Mouse (Mus musculus): Measurements from ENCODE around the gene Olfr685. TPM values are rescaled to one million over a fixed set of nuclear protein-coding genes. Genes with fewer than 3 reads are reported as not detected.

Olfr685 gene
- polyA plus RNA-seq, 1 experiment from 2014 or later: not detected

- no peak within 1 kb of the TSS for H3K4me2 ChIP-seq (replicated peaks; ENCODE audit: low read depth, low read length)
- H3K9ac ChIP-seq (replicated peaks; ENCODE audit: low read length): no peak within 1 kb of the TSS
- WGBS: 61% methylated on average over 1 of the region's 1 CpGs
- H3K4me1 ChIP-seq (ENCODE audit: insufficient read depth, low read length): no peaks in the 10 kb centered on the region
- no peak within 1 kb of the TSS for H3K4me3 ChIP-seq (ENCODE audit: low read length)
- no peak for ATAC-seq (ENCODE audit: low FRiP score, low TSS enrichment)
- no peaks in the 10 kb centered on the region for H3K27me3 ChIP-seq (ENCODE audit: insufficient read depth, low read length)
- no peaks in the 10 kb centered on the region for H3K36me3 ChIP-seq (ENCODE audit: insufficient read depth, low read length)
- H3K9me3 ChIP-seq (ENCODE audit: low read length): no peaks in the 10 kb centered on the region
- no peak within 1 kb of the TSS for H3K27ac ChIP-seq (ENCODE audit: low read length)
Measured at GRCm38 (mm10) chr7:105146912-105147311, 38.9 kb downstream of the Olfr685 start, which contains the start of gene Olfr683. Olfr683 (minus strand) TSS chr7:105147012.

GRCm38 (mm10) chr7:105141275-105141674 is 44.5 kb downstream of the Olfr685 start:
- H3K4me1 ChIP-seq (ENCODE audit: insufficient read depth, low read length): no peaks in the 10 kb centered on the region
- no peaks in the 10 kb centered on the region for H3K9me3 ChIP-seq (ENCODE audit: low read length)
- no peak overlapping the region for H3K4me3 ChIP-seq (ENCODE audit: low read length)
- no peak overlapping the region for H3K27ac ChIP-seq (ENCODE audit: low read length)
- ATAC-seq (ENCODE audit: low FRiP score, low TSS enrichment): no peak
- H3K27me3 ChIP-seq (ENCODE audit: insufficient read depth, low read length): no peaks in the 10 kb centered on the region
- H3K36me3 ChIP-seq (ENCODE audit: insufficient read depth, low read length): no peaks in the 10 kb centered on the region
- H3K9ac ChIP-seq (replicated peaks; ENCODE audit: low read length): no peak overlapping the region
- 74% methylated on average over 2 of the region's 2 CpGs for WGBS
- no peak overlapping the region for H3K4me2 ChIP-seq (replicated peaks; ENCODE audit: low read depth, low read length)

Other genes starting within 250 kb of the Olfr685 start
- gene Olfr670, start 223.4 kb downstream of the Olfr685 start, polyA plus RNA-seq (2015; fragmentation: Nextera tagmentation; extraction: Ambion mirVana): not detected in 2 replicates
- not detected in 2 replicates for gene Olfr671, start 206.9 kb downstream of the Olfr685 start, polyA plus RNA-seq (2015; fragmentation: Nextera tagmentation; extraction: Ambion mirVana)
- not detected in 2 replicates for gene Olfr672, start 184.0 kb downstream of the Olfr685 start, polyA plus RNA-seq (2015; fragmentation: Nextera tagmentation; extraction: Ambion mirVana)
- gene Olfr675, start 157.6 kb downstream of the Olfr685 start, polyA plus RNA-seq (2015; fragmentation: Nextera tagmentation; extraction: Ambion mirVana): not detected in 2 replicates
- not detected in 2 replicates for gene Olfr676, start 153.3 kb downstream of the Olfr685 start, polyA plus RNA-seq (2015; fragmentation: Nextera tagmentation; extraction: Ambion mirVana)
- gene Olfr677, start 134.6 kb downstream of the Olfr685 start, polyA plus RNA-seq (2015; fragmentation: Nextera tagmentation; extraction: Ambion mirVana): not detected in 2 replicates
- gene Olfr678, start 121.5 kb downstream of the Olfr685 start, polyA plus RNA-seq (2015; fragmentation: Nextera tagmentation; extraction: Ambion mirVana): not detected in 2 replicates
- not detected in 2 replicates for gene Olfr679, start 104.8 kb downstream of the Olfr685 start, polyA plus RNA-seq (2015; fragmentation: Nextera tagmentation; extraction: Ambion mirVana)
- not detected in 2 replicates for gene Olfr680-ps1, start 93.2 kb downstream of the Olfr685 start, polyA plus RNA-seq (2015; fragmentation: Nextera tagmentation; extraction: Ambion mirVana)
- not detected in 2 replicates for gene Olfr681, start 69.2 kb downstream of the Olfr685 start, polyA plus RNA-seq (2015; fragmentation: Nextera tagmentation; extraction: Ambion mirVana)
- gene Olfr683, start 39.0 kb downstream of the Olfr685 start, polyA plus RNA-seq (2015; fragmentation: Nextera tagmentation; extraction: Ambion mirVana): not detected in 2 replicates
- not detected in 2 replicates for gene Olfr684, start 22.4 kb downstream of the Olfr685 start, polyA plus RNA-seq (2015; fragmentation: Nextera tagmentation; extraction: Ambion mirVana)
- gene Olfr686, start 21.5 kb upstream of the Olfr685 start, polyA plus RNA-seq (2015; fragmentation: Nextera tagmentation; extraction: Ambion mirVana): not detected in 2 replicates
- gene Olfr688, start 102.1 kb upstream of the Olfr685 start, polyA plus RNA-seq (2015; fragmentation: Nextera tagmentation; extraction: Ambion mirVana): not detected in 2 replicates
- gene Olfr689, start 125.2 kb upstream of the Olfr685 start, polyA plus RNA-seq (2015; fragmentation: Nextera tagmentation; extraction: Ambion mirVana): not detected in 2 replicates
- not detected in 2 replicates for gene Olfr690, start 148.1 kb upstream of the Olfr685 start, polyA plus RNA-seq (2015; fragmentation: Nextera tagmentation; extraction: Ambion mirVana)
- not detected in 2 replicates for gene Olfr691, start 156.3 kb upstream of the Olfr685 start, polyA plus RNA-seq (2015; fragmentation: Nextera tagmentation; extraction: Ambion mirVana)
- gene Olfr692, start 182.2 kb upstream of the Olfr685 start, polyA plus RNA-seq (2015; fragmentation: Nextera tagmentation; extraction: Ambion mirVana): not detected in 2 replicates
- not detected in 2 replicates for gene Gm5901, start 189.0 kb upstream of the Olfr685 start, polyA plus RNA-seq (2015; fragmentation: Nextera tagmentation; extraction: Ambion mirVana)
- 47.2 and 49.2 TPM in 2 replicates for gene Fam160a2, start 214.0 kb upstream of the Olfr685 start, polyA plus RNA-seq (2015; fragmentation: Nextera tagmentation; extraction: Ambion mirVana)
- gene Cnga4, start 218.6 kb upstream of the Olfr685 start, polyA plus RNA-seq (2015; fragmentation: Nextera tagmentation; extraction: Ambion mirVana): not detected in 2 replicates
- gene Cckbr, start 239.7 kb upstream of the Olfr685 start, polyA plus RNA-seq (2015; fragmentation: Nextera tagmentation; extraction: Ambion mirVana): 0.67 and 0.85 TPM in 2 replicates